Mouse (Mus musculus): ENCODE results near the gene Hoxb2. TPM values are rescaled to one million over a fixed set of nuclear protein-coding genes. Genes with fewer than 3 reads are reported as not detected.
A peak's percentile ranks its signal among the peaks of the same experiment; 100 is the strongest.

The Hoxb2 gene
- polyA plus RNA-seq, 1 experiment from 2014 or later, result 51.6 TPM

DNA sequence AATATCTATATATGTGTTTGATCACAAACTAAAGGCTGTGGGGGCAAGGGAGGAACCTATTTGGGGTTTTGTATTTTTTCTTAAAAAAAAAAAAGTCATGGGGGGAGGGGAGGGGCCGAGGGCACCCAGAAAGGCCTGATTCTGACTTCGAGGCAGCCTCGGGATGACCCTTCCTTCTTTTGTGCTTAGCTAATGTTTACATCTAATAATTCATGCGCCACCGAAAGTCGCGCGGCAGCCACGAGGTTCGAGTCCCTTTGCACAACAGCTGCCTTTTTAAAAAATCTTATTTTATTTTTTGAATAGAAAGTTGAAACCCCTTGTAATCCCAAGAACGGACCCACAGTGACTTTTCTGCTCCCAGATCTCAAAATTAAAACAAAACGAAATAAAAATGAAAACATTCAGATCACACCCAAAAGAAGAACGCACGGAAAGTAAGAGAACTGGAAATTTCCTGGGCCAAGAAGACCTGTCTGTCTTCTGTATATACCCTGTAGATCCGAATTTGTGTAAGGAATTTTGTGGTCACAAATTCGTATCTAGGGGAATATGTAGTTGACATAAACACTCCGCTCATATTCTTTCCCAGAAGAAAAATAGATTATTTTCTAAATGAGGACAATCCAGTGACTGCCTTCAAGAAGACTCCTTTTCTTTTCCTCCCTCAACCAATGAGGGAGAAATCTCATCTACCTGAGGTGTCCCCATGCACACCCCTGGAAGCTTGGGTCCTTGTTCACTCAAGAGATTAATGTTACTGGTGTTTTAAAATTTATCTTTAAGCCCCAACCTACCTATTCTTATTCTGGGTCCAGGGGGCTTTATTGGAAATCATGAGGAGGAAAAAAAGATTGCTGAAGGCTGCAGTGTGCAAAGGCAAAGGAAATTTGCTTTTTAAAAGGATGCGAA is 33.4 kb upstream of the Hoxb2 start:
- ATAC-seq (ENCODE audit: insufficient read depth) (no peak), DNase-seq (peak; percentile 80)
- peak overlapping the region; percentile 100 for H3K27ac ChIP-seq (ENCODE audit: low read depth)
- TF ChIP-seq CTCF (IDR thresholded peaks at IDR 0.05; ENCODE audit: low read depth), result no peak
- 9% methylated on average over 18 of the region's 18 CpGs for WGBS
- no peaks in the 10 kb centered on the region for H3K9me3 ChIP-seq (ENCODE audit: low read depth, low read length)
- H3K36me3 ChIP-seq (ENCODE audit: insufficient read depth), result peaks cover 9% of the 10 kb centered on the region; the same call in 1 of the 2 replicates
- H3K9ac ChIP-seq, result peak overlapping the region; percentile 99
- 0 out of 2 replicates have a peak, but pooled peaks cover 2% of the 10 kb centered on the region for H3K4me1 ChIP-seq (ENCODE audit: insufficient read depth)
- H3K4me3 ChIP-seq (ENCODE audit: low read depth, low read length), result peak overlapping the region; percentile 72
- H3K4me2 ChIP-seq, result peak overlapping the region; percentile 84
- H3K27me3 ChIP-seq (ENCODE audit: insufficient read depth, low read length), result peaks cover 25% of the 10 kb centered on the region

DNA sequence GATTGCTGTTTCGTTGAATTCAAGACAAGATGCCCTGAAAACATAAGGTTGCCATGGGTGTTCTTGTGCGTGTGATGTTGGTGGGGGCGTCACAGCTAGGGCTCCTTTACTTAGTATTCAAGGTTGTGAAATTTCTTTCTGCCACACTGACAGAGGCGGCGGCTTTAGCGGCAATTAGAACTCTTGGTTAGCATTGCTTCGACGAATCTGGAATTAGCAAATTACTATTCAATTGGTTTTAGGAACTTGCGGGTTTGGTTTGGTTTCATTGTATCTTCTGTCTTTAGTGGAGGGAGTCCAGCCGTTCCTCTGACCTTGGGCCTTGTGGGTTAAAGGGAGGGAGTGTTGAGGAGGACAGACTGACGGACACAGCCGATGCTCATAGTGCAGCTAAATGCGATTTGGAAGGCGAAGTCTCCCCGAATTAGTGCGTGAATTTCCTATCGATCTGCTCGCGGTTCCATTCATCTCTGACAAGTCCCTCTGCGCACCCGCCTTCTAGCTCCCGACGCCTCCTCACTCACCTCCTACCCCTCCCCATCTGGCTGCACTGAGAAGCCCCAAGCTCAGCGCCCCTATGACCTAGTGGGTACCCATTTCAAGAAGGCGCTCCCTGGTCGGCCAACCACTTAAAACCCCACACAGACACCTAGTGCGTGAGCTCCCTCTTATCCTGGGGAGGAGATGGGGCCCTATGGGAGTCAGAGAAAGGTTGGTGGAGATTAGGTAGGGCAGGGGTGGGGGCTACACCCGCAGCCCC is 32.5 kb upstream of the Hoxb2 start, which contains the start of gene Hoxb4:
Gene Hoxb4, plus strand, starts transcription at position 660 of the 760 bp plus-strand sequence.
- no peaks in the 10 kb centered on the region for H3K9me3 ChIP-seq (ENCODE audit: low read depth, low read length)
- H3K4me1 ChIP-seq (ENCODE audit: insufficient read depth), result 0 out of 2 replicates have a peak, but pooled peaks cover 2% of the 10 kb centered on the region
- ATAC-seq (ENCODE audit: insufficient read depth), result peak; percentile 29
- H3K4me2 ChIP-seq, result peak within 1 kb of the TSS; percentile 84
- peak within 1 kb of the TSS; percentile 100 for H3K27ac ChIP-seq (ENCODE audit: low read depth)
- DNase-seq, result no peak
- H3K4me3 ChIP-seq (ENCODE audit: low read depth, low read length), result peak within 1 kb of the TSS; percentile 72
- H3K27me3 ChIP-seq (ENCODE audit: insufficient read depth, low read length), result peaks cover 20% of the 10 kb centered on the region
- 3% methylated on average over 28 of the region's 28 CpGs for WGBS
- no peak for TF ChIP-seq CTCF (IDR thresholded peaks at IDR 0.05; ENCODE audit: low read depth)
- H3K36me3 ChIP-seq (ENCODE audit: insufficient read depth), result peaks cover 12% of the 10 kb centered on the region; the same call in 1 of the 2 replicates
- peak within 1 kb of the TSS; percentile 99 for H3K9ac ChIP-seq

GRCm38 (mm10) chr11:96318368-96319070 is 31.8 kb upstream of the Hoxb2 start:
- peaks cover 15% of the 10 kb centered on the region for H3K27me3 ChIP-seq (ENCODE audit: insufficient read depth, low read length)

DNA sequence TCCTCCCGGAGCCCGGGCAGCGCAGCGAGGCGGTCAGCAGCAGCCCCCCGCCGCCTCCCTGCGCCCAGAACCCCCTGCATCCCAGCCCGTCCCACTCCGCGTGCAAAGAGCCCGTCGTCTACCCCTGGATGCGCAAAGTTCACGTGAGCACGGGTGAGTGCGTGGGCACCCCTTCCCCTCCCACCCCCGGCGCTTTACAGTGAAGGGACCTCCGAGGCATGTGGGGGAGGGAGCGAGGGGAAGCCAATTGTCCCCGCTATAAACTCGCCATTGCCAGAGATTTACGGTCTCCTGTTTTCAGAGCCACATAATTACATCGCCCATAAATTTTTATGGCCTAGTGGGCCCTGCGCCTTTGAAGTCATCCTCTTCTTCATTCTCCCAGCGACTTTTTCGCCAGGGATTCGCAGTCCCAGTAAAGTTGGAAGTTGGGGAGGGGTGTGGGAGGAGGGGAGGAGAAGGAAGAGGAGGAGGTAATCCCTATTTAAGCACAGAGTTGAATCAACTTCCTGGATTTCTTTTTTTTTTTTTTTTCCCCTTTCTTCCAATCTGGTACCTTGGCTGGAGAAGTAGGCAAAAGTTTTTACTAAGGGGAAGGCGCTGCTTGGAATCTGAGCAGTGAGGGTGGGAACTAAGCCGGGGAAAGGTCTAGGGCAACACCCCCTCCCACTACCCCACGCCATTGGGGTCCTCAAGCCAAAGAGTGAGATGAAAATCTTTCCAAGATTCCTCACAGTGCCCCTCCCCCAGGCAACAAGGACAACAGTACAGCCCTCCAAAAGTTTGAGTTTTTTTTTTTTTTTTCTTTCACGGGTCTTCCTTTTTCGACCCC is 31.0 kb upstream of the Hoxb2 start:
- H3K36me3 ChIP-seq (ENCODE audit: insufficient read depth), result peaks cover 12% of the 10 kb centered on the region; the same call in 1 of the 2 replicates
- peak overlapping the region; percentile 100 for H3K27ac ChIP-seq (ENCODE audit: low read depth)
- peak; percentile 90 for DNase-seq
- under 1% methylated on average over 34 of the region's 34 CpGs for WGBS
- H3K9ac ChIP-seq, result peak overlapping the region; percentile 99
- no peak for TF ChIP-seq CTCF (IDR thresholded peaks at IDR 0.05; ENCODE audit: low read depth)
- H3K4me1 ChIP-seq (ENCODE audit: insufficient read depth), result no peaks in the 10 kb centered on the region; the same call in 1 of the 2 replicates
- peak overlapping the region; percentile 72 for H3K4me3 ChIP-seq (ENCODE audit: low read depth, low read length)
- ATAC-seq (ENCODE audit: insufficient read depth), result peak; percentile 41
- H3K9me3 ChIP-seq (ENCODE audit: low read depth, low read length), result no peaks in the 10 kb centered on the region
- H3K4me2 ChIP-seq, result peak overlapping the region; percentile 84
- peaks cover 13% of the 10 kb centered on the region for H3K27me3 ChIP-seq (ENCODE audit: insufficient read depth, low read length)

More at GRCm38 (mm10) chr11:96318368-96319070, 31.8 kb upstream of the Hoxb2 start:
- Histone ChIP-seq H3K4me3 (ENCODE audit: low read depth, low read length) (peak overlapping the region; percentile 72), H3K9me3 (ENCODE audit: low read depth, low read length) (no peaks in the 10 kb centered on the region), H3K4me2 (peak overlapping the region; percentile 84), H3K27ac (ENCODE audit: low read depth) (peak overlapping the region; percentile 100), H3K36me3 (ENCODE audit: insufficient read depth) (peaks cover 12% of the 10 kb centered on the region; the same call in 1 of the 2 replicates), H3K4me1 (ENCODE audit: insufficient read depth) (0 out of 2 replicates have a peak, but pooled peaks cover 2% of the 10 kb centered on the region), H3K9ac (peak overlapping the region; percentile 99)
- no peak for TF ChIP-seq CTCF (IDR thresholded peaks at IDR 0.05; ENCODE audit: low read depth)
- ATAC-seq (ENCODE audit: insufficient read depth), result peak; percentile 85
- DNase-seq, result peak; percentile 95
- under 1% methylated on average over 39 of the region's 45 CpGs for WGBS

DNA sequence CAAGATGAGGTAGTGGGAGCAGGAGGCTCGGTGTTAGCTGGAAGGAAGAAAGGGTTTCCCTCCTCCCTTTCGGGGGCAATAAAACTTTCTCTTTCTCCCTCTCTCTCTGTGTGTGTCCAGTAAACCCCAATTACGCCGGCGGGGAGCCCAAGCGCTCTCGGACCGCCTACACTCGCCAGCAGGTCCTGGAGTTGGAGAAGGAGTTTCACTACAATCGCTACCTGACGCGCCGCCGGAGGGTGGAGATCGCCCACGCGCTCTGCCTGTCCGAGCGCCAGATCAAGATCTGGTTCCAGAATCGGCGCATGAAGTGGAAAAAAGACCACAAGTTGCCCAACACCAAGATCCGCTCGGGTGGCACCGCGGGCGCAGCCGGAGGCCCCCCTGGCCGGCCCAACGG is 30.4 kb upstream of the Hoxb2 start:
- WGBS, result under 1% methylated on average over 29 of the region's 29 CpGs
- Histone ChIP-seq H3K27ac (ENCODE audit: low read depth) (peak overlapping the region; percentile 100), H3K4me1 (ENCODE audit: insufficient read depth) (no peaks in the 10 kb centered on the region; the same call in 1 of the 2 replicates), H3K4me2 (peak overlapping the region; percentile 84), H3K27me3 (ENCODE audit: insufficient read depth, low read length) (peaks cover 13% of the 10 kb centered on the region), H3K4me3 (ENCODE audit: low read depth, low read length) (peak overlapping the region; percentile 72), H3K36me3 (ENCODE audit: insufficient read depth) (peaks cover 12% of the 10 kb centered on the region; the same call in 1 of the 2 replicates), H3K9me3 (ENCODE audit: low read depth, low read length) (no peaks in the 10 kb centered on the region), H3K9ac (peak overlapping the region; percentile 99)
- peak; percentile 2; the same call in 1 of the 2 replicates for ATAC-seq (ENCODE audit: insufficient read depth)
- TF ChIP-seq CTCF (IDR thresholded peaks at IDR 0.05; ENCODE audit: low read depth), result no peak
- DNase-seq, result no peak
